Mouse (Mus musculus) right cerebral cortex, postnatal 36 days (tissue): ENCODE measurements at regions not wholly inside any gene's neighbourhood (a gene's known extent, or its start where the extent isn't known, plus 50 kb on each side); places are given as distances from the start of the nearest gene placed in this dataset.
"Not testable (repeated sequence)": the region's sequence is repeated elsewhere in the genome, so short reads cannot be mapped to it uniquely, and the experiment has no call there.

Source experiments
- DNase-seq, 2 experiments: peaks; one replicate each; pipeline ENCODE4 v3.0.0; 2022; ENCODE audit warnings: low spot score in 2 of 2, mixed read lengths in 1 of 2

DNA sequence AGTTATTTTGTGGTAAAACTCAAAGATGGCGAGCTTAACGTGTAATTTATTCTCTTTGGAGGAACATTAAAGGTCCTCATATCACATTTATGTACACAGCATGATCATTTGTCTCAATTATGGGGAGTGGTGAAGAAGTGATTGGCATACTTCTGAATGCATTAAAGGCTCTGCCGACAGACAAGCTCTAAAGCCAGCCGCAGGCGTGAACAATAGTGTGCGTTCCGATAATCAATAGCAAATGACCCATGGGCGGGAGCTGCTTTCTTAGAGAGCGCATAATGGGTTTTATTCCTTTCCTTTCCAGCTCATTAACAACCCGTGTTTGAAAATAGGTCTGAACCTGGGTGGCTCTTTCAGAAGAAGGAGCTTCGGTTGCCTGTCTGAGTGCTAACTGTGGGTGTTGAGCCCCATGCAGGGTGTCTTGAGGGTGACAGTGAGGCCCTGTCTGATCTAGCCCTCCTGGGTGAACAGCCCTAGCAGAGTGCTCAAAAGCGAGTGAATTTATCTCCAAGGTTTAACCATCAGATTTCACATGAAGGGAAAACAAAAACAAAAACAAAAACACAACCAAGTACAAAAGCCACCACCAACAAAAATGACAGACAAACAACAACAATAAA is 210.5 kb downstream of the Zfp619 start:
- no peak for DNase-seq

GRCm38 (mm10) chr7:39728930-39729329 is 211.4 kb downstream of the Zfp619 start:
- no peak for DNase-seq

- no peak for DNase-seq
Measured at GRCm38 (mm10) chr7:39729723-39730122, 212.2 kb downstream of the Zfp619 start.

DNA sequence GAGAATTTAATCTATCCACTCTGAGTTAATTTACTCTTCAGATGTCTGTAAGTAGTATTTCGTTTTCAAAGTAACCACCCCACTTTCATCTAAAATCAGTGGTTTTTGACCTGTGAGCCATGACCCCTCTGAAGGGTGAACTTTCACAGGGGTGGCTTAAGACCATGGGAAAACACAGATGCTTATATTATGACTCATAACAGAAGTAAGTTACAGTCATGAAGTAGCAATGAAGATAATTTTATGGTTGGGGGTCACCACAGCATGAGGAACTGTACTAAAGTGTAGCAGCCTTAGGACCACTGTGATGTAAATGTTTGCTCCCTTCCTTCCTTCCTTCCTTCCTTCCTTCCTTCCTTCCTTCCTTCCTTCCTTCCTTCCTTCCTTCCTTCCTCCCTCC is 215.2 kb downstream of the Zfp619 start:
- DNase-seq, result no peak

GRCm38 (mm10) chr7:39748395-39748794 is 230.8 kb downstream of the Zfp619 start:
- not testable (repeated sequence) for DNase-seq

DNA sequence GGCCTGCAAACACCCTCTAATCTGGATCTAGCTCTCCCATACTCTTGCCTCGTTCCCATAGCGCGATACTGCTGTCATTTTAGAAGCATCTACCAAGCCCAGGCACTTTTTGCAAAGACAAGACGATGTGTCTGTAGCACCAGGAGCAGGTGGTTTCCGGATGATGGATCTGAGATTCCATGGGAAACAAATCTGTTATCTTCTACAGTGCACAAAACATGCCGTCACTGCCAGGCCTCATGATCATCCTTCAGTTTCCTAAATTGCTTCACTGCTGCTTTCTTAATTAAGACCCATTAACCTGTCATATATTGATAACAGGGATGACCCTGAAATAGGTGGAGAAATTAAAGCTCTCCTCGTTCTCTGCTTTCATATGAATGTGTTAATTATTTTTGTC is 232.9 kb downstream of the Zfp619 start:
- DNase-seq, result no peak

GRCm38 (mm10) chr7:39764366-39764765 is 246.8 kb downstream of the Zfp619 start:
- no peak for DNase-seq

GRCm38 (mm10) chr7:39765094-39765493 is 247.5 kb downstream of the Zfp619 start:
- DNase-seq, result no peak

DNA sequence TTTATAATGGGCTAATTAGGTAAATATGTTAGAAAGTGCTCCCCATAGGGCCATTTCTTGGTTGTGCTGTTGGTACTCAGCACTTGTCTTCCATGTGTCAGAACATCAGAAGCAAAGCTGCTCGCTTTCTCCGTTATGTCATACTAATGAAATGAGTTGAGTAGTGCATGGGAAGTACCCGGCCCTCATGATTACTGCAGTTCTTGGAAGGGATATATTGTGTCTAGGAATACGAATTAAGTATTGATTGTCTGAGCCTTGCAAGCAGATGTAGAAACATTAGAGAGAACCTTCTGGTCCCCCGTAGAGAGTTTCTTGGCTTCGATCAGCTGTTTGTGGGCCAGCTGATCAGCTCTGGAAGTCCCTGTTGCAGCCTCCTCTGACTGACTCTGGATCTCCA is 255.7 kb downstream of the Zfp619 start:
- DNase-seq, result no peak

DNA sequence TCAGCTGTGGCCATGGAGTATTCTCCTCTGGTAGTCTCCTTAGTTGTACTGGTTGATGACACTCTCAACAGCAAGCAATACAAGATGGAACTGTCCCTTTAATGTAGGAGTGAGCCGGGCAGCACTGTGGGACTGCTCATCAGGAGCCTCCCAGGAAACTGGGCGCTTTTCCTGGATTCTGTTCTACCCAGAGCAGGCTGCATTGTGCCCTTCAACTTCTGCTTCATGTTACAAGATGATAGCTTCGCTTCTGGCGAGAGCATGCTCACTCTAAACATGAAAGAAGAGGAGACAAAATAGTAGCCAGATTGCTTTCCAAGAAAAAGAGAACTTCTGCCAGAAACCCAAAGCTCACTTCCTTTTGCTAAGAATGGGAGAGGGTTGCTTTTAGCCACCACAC is 271.8 kb downstream of the Zfp619 start:
- peak; percentile 2 to 5 for DNase-seq

- DNase-seq, result no peak
Measured at GRCm38 (mm10) chr7:39789880-39790279, 272.3 kb downstream of the Zfp619 start.

- DNase-seq, result no peak
Measured at GRCm38 (mm10) chr7:39794751-39795150, 277.2 kb downstream of the Zfp619 start.

DNA sequence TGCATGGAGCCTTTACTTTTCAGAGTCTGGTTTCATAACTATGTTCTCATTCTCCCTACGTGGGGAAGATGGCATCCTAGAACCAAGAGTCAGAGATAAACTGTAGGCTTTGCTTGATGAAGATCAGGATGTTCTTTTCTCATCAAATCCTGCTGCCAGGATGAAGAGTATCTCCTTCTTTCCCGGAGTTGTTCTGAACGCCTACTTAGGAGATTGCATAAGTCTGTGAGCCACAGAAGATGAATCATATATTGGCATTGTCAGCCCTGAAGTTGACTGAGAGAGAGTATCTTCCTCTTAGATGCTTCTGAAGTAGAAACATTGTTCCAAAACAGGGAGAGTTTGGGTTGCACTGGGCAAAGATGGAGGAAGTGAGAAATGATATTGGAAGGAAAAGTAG is 286.7 kb downstream of the Zfp619 start:
- DNase-seq, result peak; percentile 4 to 39

GRCm38 (mm10) chr7:39818036-39818435 is 300.5 kb downstream of the Zfp619 start:
- DNase-seq, result no peak

GRCm38 (mm10) chr7:39822550-39823178 is 305.1 kb downstream of the Zfp619 start:
- no peak for DNase-seq

- DNase-seq, result no peak
Measured at GRCm38 (mm10) chr7:39828378-39828777, 310.8 kb downstream of the Zfp619 start.

GRCm38 (mm10) chr7:39830831-39831230 is 313.3 kb downstream of the Zfp619 start:
- DNase-seq, result no peak

DNA sequence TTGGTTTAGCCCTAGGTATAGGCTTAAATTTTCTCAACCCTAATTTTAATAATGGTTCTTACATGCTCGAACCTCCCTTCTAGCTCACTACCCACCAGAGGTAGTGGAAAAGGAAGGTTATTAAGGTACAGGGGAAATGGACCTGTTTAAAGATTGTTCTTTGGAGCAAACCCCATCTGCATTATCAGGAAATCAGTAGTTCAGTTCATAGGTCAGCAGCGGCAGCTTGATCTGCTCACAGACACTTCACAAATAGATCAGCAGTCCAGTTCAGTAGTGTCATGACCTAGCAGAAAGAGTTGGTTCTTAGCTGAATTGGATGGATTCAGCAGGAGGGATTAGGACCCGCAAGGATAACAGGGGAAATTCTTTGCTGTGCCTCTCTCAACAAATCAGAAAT is 324.4 kb downstream of the Zfp619 start:
- no peak for DNase-seq

DNA sequence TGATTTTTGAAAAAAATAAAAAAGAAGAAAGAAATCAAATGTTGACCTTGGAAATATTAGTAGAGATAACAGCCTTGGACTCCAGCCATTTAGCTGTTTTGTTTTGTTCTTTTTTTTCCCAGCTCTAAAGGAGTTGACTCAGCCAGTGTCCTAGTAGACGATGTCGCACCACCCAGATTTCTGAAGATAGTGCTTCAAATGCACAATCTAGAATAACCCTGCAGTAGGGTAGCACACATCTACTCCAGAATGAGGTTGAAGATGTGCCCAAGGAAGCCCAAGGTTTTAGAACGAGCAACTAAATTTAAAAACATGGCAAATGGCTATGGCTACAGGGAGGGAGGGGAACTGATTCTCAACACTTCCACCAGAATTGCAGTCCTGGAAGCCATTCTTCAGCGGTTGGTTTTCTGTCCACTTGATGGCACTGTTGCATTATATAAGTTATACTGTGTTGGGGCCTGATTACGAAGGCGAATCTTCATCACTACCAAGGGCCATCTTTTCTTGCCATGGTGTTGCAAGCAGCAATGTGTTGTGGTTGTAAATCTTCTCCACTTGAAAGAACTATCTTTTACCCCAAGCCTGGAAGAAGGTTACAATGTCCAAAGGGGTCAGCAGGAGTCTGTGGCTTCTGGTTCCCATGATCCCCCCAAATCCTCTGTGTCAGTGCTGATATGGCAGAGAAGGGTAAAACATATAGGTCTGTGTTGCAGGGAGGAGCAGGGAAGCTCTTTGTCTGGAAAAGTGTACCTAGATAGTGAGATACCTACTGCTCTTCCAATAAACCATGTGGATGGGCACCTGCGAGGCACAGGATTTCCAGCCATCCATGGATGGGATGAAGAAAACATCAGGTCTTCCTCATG is 330.6 kb downstream of the Zfp619 start:
- DNase-seq, result peak; percentile 34

DNA sequence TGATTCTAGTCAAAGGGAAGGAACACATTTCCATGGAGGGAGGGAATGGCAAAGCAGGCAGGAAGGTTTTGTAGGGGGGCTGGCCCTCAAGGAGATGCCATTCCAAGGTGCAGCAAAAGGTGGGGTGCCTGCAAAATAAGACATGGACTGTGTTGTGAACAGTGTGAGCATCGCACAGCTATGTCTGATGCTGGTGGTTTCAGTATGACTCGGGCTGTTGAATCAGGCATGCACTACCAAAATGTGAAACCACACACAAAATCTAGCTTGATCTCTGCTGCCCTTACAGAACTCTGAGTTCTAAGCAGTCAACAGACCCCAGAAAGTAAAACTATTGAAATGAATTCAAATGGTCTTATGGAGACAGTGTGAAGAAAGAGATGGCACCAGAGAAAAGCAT is 339.7 kb downstream of the Zfp619 start:
- DNase-seq, result no peak

- DNase-seq, result no peak
Measured at GRCm38 (mm10) chr7:39862835-39863234, 345.3 kb downstream of the Zfp619 start.

DNA sequence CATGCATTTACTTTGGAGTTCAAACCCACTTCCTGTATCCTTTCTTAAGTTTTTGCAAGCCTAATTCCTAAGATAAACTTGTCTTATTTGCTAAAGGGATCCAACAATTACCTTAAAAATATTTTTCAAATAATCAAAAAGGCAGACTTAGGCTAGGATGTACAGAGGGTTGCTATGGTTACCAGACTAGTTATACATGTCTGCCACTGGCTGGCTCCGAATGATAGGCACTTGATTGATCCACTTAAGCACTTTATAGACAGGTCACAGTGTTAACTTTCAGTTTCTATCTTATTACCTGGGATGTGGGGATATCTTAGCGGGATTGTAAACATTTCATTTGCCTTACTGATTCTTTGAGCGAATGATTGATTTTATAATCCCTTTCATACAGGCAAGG is 346.6 kb downstream of the Zfp619 start:
- DNase-seq, result no peak

DNA sequence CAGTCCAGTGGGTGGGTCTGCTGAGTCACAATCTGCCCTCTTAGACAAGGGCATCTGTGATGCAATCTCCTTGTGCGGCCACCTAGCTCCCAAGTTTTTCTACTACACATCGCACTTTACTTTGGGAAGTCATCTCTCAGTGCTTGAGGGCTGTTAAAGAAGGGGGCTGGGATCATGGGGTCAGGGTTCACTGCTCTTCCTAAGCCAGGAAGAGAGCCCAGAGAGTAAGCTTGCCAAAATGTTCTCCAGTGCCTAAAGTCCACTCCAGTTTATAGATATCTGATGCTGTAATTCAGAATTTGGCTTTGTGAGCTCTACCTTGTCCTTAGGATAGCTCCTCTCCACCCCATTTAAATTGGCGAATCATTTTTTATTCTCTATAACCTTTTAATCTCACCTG is 347.2 kb downstream of the Zfp619 start:
- DNase-seq, result no peak
